Mouse (Mus musculus) thymus, adult 18-20 months (tissue): ENCODE measurements around the gene Pbx2.

Experiments
- DNase-seq, 2 experiments: peaks; one replicate each; pipeline ENCODE4 v3.0.0; 2022; ENCODE audit warnings: mixed read lengths in 2 of 2

The Pbx2 gene

DNA sequence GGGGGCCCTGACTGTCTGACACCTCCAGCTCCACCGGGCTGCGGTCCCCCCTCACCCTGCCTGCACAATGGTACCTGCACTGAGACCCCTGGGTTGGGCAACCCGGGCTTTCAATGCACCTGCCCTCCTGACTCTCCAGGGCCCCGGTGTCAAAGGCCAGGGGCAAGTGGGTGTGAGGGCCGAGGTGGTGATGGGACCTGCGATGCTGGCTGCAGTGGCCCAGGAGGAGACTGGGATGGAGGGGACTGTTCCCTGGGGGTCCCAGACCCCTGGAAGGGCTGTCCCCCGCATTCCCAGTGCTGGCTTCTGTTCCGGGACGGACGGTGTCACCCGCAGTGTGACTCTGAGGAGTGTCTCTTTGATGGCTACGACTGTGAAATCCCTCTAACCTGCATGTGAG is 8.5 kb upstream of the Pbx2 start:
- no peak for DNase-seq

DNA sequence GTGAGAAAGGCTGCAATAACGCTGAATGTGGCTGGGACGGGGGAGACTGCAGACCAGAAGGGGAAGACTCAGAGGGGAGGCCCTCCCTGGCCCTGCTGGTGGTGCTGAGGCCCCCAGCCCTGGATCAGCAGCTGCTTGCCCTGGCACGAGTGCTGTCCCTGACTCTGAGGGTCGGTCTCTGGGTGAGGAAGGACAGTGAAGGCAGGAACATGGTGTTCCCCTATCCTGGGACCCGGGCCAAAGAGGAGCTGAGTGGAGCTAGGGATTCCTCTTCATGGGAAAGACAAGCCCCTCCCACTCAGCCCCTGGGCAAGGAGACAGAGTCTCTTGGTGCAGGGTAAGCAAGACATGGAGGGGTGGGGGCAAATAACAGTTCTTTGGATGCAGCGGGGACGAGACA is 7.7 kb upstream of the Pbx2 start:
- no peak for DNase-seq

DNA sequence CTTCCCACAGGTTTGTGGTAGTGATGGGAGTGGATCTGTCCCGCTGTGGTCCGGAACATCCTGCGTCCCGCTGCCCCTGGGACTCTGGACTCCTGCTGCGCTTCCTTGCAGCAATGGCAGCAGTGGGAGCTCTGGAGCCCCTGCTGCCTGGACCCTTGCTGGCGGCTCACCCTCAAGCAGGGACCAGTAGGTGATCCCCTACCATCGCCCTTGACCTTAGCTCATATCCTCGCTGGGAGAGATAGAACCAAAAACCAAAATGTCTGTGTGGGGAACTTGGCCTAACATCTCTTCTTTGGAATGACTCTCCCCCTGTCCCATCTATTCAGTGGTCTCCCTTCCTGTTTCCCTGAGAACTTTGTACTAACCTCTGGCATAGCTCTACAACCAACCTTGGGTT is 7.2 kb upstream of the Pbx2 start:
- DNase-seq: no peak

DNA sequence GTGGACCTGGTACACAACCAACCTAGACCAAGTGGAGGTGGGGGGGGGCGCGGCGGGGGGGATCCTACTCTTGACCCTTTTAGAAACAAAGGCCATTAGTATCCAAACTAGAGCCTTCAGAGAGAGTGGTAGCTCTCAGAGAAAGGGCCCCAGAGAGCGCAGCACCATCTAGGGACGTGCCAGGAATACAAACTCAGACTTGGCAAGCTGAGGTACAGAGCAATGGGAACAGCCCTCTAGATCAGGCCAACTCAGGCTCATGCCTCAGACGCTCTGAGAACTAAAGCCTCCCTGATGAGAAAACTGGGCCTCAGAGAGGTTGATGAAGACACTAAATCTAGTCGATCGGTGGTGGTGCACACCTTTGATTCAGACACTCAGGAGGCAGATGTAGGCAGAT is 5.9 kb upstream of the Pbx2 start:
- DNase-seq: no peak

DNA sequence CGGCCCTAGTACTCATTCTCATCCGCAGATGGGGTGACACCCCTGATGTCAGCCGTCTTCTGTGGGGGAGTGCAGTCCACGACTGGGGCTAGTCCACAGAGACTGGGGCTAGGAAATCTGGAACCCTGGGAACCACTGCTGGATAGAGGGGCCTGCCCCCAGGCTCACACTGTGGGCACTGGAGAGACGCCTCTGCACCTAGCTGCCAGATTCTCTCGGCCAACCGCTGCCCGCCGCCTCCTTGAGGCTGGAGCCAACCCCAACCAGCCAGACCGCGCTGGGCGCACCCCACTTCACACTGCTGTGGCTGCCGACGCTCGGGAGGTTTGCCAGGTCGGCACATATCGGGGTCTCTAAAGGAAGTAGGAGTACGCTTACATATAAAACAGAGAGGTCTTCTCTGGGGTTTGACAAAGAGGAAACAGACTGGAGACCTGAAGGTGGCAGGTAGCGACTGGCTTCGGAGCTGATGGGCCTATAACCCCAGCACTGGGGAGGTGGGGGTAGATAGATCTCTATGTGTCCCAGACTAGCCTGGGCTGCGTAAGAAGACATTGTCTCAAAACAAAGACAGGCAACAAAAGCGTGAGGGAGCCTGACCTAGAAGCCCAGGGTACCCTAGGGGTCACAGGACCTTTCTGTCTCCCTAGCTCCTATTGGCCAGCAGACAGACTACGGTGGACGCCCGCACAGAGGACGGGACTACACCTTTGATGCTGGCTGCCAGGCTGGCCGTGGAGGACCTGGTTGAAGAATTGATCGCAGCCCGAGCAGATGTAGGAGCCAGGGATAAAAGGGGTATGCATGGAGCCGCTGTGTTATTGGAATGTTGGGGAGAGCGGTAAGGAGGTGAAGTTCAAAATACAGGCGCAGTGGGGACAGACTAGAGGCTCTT is 4.9 kb upstream of the Pbx2 start:
- DNase-seq: no peak

DNA sequence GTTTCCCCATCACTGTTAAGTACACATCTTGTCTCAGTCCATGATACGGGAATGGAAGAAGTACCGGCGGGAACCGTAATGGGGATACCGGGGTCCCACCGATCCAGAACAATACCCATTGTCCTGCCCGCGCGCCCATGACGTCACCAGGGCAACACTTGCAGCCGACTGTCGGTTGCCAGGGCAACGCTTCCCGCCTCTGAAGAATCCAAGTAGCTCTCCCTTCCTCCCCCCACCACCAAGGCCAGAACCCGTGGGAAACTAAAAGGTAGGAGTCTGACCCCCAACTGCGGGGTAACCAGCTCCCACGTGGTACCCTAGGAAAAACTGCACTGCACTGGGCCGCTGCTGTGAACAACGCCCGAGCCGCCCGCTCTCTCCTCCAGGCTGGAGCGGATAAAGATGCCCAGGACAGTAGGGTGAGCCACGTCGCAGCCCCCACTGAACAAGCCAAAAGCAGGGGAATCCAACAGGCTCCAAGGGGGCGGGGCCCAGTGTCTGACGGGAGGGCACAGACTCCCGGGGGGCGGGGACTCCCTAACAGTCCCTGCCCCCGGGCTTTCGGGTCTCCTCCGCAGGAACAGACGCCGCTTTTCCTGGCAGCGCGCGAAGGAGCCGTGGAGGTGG is 4.2 kb upstream of the Pbx2 start:
- peak; percentile 61 to 89 for DNase-seq

DNA sequence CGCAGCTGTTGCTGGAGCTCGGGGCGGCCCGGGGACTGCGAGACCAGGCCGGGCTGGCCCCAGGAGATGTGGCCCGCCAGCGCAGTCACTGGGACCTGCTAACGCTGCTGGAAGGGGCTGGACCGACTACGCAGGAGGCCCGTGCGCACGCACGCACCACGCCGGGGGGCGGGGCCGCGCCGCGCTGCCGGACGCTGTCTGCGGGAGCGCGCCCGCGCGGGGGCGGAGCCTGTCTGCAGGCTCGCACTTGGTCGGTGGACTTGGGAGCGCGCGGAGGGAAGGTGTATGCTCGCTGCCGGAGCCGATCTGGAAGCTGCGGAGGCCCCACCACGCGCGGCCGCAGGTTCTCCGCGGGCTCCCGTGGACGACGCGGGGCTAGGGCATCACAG is 3.6 kb upstream of the Pbx2 start:
- peak; percentile 95 to 96 for DNase-seq

DNA sequence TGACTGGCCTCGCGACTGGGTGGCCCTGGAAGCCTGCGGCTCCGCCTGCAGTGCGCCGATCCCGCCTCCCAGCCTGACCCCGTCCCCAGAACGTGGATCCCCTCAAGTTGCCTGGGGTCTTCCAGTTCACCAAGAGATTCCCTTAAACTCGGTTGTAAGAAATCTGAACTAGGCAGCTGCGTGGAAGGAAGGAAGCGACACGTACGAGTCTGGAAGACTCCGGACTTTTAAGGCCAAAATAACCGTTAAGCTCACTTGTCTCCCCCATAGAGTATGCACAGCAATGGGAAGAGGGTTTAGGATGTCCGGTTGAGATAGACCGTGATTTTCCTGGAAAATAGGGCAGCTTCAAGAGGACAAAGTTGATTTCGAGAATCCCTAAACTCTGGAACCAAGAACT is 3.3 kb upstream of the Pbx2 start:
- no peak for DNase-seq

DNA sequence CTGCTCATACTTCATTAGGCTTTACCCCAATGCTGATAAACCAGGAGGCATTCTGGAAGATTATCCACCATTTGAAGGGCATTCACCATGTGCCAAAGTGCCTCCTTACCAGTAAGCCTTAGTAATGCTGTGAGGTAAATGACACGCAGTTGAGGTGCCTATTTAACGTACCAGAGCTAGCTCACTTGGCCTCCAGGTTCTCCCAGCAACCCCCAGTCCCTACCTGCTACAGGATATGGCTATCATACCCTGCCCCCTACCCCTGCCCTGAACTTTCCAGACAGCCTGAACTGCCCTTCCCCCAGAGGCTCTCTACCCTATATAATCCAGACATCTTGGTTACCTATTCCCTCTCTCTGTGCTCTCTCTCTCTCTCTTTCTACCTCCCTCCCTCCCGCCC is 2.3 kb upstream of the Pbx2 start:
- DNase-seq: no peak

DNA sequence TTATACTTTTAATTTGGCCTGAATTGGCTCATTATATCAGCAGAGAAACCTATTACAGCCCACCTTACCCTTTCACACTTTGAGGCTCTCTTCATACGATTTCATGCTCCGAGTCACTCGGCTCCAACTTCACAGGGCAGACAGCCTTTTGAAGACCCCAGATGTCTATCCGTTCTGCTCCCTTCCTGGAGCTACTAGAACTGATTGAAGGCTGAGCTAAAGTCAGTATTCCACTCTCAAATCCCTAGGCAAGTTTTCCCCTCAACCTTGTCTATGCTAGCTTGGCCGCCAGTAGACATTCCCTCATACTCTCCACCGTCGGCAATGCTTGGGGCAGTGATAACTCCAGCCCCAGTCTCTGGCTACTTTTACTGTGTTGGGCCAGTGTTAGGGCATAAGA is 1.9 kb upstream of the Pbx2 start:
- no peak for DNase-seq

DNA sequence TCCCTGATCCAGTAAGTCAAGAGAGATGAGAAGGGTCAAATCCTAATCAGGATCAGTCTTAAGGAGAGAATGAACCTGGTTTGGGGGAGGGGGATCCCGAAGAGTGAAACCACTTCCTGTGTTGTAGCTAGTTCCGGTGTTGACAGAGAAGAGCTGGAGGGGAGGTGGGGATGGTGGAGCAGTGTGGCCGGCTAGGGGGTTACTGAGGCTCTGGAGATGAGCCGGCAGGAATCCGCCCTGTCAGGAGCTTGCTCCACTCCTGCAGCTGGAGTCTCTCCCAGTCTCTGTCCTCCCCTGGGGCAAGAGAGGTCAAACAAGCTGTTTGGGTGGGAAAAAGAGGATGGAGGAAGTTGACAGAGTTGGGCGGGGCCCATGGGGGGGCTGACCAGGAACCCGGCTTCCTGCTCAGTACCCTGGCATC is 1.4 kb upstream of the Pbx2 start, which contains the start of gene Gpsm3:
Gpsm3 (plus strand) TSS at position 126 of the 421 bp plus-strand sequence.
- peak; percentile 54 to 78 for DNase-seq

DNA sequence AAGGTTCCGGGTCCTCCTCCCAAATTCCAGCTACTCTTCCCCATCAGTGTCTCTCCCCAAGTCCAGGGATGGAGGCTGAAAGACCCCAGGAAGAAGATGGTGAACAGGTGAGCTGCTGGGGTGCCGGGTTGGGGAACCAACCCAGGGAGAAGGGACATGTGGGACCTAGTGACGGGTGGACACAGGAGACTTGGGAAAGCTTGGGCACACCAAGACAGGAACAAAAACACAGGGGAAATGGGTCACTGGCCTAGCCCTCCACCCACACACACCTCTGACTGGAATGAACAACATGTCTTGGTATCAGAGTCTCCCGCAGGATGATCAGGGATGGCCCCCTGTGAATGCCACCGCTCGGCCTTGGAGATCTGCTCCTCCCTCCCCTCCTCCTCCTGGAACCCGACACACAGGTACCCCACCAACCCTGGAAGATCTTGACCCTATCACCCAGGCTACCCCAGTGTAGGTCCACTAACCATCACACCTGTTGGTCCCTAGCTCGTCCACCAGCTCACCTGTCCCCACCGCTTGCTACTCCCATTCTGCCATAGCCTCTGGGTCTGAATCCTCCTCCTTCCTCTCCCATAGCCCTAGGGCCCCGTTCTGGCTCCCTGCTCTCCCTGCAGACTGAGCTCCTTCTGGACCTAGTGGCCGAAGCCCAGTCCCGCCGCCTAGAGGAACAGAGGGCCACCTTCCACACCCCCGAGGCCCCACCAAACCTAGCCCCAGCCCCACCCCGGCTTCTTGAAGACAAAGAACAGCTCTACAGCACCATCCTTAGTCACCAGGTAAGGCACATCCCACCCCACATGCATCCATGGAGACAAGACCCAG is 695 bp upstream of the Pbx2 start:
- DNase-seq: no peak

DNA sequence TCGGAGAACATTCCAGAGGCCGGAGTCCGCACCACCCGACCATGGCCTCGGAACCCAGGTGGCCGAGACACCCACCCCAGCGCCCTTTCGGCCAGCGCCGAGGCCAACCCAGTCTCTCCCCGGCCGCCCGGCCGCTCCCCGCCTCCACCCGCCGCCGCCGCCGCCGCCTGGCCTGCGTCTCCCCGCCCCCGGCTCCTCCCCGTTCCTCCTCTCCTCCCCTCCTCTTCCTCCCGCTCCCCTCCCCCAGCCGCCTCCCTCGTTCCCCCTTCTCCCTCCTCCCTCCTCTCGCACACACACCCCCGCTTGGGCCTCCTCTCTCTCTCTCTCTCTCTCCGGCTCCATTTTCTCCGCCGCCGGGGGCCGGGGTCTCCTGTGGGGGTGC is 919 bp downstream of the Pbx2 start:
- DNase-seq: peak; percentile 79 to 80

DNA sequence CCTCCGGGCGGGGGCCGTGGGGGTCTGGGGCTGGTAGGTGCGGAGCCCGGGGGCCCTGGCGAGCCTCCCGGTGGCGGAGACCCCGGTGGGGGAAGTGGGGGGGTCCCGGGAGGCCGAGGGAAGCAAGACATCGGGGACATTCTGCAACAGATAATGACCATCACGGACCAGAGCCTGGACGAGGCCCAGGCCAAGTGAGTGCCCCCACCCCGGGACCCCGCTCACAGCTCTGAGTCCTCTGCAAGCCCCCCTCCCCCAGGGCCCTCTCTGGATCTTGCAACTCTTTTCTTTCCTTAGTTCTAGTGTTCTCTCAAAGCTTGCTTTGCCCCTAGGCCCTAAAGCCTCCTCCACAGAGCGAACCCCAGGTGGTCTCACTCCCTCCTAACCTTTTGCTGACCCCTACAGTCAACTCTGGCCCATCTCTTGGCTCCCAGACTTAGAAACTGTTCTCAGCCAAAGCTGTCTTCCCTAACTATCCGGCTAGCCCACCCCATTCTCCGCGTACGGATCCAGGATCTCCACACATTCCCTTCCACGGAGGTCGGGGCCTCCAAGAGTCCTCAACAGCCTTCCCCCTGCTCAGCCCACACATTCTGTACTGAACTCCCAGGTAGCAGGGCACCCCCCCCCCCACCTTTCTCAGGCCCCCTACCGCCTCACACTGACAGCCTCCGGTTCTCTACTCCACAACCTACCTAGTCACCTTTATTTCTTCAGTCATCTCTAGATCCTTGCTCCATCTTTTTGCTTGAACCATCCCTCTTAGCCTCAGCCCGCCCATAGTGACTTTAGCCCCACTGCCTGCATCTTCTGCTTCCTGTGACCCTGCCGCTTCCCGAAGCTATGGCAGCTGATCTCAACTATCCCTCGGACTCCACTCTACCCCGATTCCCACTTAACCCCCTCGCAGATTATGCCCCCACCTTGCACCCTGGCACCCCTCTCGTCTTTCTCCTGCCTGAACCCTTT is 1.8 kb downstream of the Pbx2 start:
- peak in 1 of 2 experiments; percentile 57 for DNase-seq

DNA sequence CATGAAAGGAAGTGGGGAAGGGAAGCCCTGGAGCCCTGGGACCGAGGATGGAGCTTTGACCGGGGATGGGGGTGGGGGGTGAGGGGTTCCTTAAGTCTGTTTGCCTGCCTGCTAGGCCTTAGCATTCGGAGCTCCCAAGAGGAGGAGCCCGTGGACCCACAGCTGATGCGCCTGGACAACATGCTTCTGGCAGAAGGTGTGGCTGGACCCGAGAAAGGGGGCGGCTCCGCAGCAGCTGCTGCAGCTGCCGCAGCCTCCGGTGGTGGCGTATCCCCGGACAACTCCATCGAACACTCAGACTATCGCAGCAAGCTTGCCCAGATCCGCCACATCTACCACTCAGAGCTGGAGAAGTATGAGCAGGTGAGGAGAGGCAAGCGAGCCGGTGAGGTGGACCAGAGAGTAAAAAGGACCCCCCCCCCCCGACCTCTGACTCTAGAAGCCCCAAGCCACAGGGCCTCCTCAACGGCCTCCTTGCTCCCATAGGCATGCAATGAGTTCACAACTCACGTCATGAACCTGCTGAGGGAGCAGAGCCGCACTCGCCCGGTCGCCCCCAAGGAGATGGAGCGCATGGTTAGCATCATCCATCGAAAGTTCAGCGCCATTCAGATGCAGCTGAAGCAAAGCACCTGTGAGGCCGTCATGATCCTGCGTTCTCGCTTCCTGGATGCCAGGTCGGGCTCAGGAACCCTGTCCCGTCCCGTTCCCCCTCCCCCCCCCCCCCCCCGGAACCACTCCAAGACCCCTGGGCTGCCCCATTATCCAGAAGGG is 2.9 kb downstream of the Pbx2 start:
- no peak for DNase-seq

DNA sequence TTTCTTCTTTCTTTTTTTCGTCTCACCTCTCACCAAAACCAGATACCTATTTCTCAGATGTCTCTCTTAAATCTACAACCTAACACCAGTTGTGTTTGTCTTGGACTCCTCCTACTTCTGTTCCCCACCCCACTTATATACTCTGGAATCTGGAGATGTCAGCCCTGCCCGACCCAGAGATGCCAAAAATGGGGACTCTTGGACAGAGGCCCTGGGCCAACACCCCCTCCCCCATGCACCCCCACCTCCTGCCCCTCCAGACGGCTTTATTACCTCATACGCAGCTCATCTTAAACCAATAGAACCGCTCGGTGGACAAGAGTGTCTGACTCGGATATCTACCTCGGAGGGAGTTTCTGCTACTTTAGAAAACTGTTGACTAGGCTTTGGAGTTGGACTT is 5.0 kb downstream of the Pbx2 start:
- DNase-seq: no peak

DNA sequence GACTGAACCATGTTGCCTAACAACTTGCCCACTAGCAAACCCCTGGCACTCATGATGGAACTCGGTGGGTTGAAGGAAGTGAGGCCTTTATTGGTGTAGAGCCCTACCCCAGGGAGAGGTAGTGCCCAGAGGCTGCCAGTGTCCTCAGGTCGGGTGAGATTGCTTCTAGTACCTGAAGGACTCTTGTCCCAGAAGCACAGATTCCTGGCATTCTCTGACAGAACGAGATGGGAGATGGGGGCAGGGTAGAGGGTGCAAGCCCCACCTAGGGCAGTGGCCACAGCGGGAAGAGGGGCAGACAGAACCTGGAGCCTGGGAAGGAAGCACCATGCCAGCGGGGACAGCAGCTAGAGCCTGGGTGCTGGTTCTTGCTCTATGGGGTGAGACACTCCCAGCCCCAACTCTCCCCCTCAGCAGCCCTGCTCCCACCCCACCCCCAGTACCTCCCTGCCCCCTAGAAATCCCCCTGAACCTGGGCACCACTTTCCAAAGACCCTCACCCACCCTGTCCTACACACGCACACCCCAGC is 6.6 kb downstream of the Pbx2 start, which contains the start of gene Ager:
Ager (plus strand) TSS at position 297 of the 530 bp plus-strand sequence.
- no peak for DNase-seq

DNA sequence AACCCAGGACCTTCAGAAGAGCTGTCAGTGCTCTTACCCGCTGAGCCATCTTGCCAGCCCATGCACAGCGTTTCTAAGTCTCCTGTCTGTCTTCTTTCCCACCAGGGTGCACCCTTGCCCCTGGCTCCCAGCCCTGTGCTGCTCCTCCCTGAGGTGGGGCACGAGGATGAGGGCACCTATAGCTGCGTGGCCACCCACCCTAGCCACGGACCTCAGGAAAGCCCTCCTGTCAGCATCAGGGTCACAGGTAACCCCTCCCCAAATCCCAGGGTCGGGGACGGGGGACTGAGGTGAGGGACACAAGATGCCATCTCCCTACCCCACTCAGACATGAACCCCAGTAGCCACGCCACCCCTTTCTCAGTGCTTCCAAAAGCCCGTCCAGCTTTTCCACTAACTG is 8.8 kb downstream of the Pbx2 start:
- DNase-seq: peak in 1 of 2 experiments; percentile 3

DNA sequence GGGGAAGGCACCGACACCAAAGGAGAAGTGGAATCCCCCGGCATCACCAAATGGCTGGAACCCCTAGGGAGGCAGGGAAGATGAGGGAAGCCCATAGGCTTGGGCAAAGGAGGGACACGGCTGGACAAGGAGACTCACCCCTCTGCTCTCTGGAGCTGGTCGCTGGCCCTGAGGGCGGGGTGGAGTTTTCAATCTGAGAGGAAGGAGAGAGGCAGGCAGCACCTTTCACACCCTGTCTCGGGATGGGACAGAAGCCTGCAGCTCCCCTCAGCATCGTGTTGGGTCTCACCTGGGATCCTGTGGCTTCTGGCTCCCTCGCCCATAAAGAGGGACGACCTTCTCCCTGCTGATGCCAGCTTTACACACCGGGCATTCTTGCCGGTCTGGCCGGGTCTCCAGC is 10.7 kb downstream of the Pbx2 start:
- DNase-seq: no peak

DNA sequence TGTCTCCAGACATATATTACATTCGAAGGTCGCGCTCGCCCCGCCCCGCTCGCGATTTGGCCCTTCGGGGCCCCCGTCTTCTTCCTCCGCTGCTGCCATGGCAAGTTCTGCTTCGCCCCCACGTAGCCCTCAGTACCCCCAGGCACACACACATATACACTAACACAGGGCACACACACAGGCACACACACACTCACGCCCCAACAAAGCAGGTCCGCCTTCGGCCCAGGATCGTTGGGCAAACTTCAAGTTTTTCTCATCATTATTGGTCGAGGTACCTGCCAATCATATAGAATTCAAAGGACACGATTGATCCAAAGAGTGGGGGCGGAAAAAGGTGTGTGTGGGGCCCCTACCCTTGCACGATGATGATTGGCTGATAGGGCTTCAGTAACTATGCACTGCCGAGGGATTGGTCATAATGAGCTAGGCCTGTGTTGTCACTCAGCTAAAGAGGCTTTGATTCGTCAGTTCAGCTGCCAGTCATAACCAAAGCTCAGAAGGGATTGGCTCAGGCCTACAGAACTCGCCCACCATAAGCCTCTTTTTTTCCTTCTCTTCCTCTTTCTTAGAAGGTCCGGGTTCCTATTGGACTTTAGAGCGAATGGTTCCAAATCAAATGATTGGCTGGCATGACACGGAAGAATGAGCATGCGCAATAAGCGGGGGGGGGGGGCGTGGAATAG is 12.5 kb downstream of the Pbx2 start, which contains the start of gene Rnf5:
Rnf5 (minus strand) TSS at position 316 of the 686 bp plus-strand sequence.
- DNase-seq: peak; percentile 91 to 99
